Mouse (Mus musculus): ENCODE measurements around the gene Bsg. TPM values are rescaled to one million over a fixed set of nuclear protein-coding genes. Genes with fewer than 3 reads are reported as not detected.

Bsg gene
- polyA plus RNA-seq (2015; fragmentation: Nextera tagmentation; extraction: Ambion mirVana): 1,067 and 1,079 TPM in 2 replicates

GRCm38 (mm10) chr10:79704065-79704969 lies at the start of gene Bsg:
Gene Bsg, plus strand, starts transcription at chr10:79704491.
- Histone ChIP-seq H3K9ac (ENCODE audit: low read depth, low read length) (peak within 1 kb of the TSS; percentile 81), H3K36me3 (ENCODE audit: insufficient read depth, low read length) (peaks cover 6% of the 10 kb centered on the region), H3K4me3 (replicated peaks; ENCODE audit: low read depth, low read length) (peak within 1 kb of the TSS; percentile 68), H3K9me3 (replicated peaks; ENCODE audit: low read length) (no peaks in the 10 kb centered on the region), H3K27me3 (ENCODE audit: insufficient read depth, low read length) (no peaks in the 10 kb centered on the region), H3K4me2 (ENCODE audit: low read length) (peak within 1 kb of the TSS; percentile 79), H3K27ac (peak within 1 kb of the TSS; percentile 68), H3K4me1 (replicated peaks; ENCODE audit: insufficient read depth, low read length) (peaks cover 19% of the 10 kb centered on the region)
- under 1% methylated on average over 57 of the region's 65 CpGs for WGBS
- DNase-seq (ENCODE audit: low spot score) (peak; percentile 99), ATAC-seq (replicated peaks; ENCODE audit: low FRiP score, low read depth) (peak; percentile 95)
- TF ChIP-seq CTCF (IDR thresholded peaks at IDR 0.05; ENCODE audit: low read depth): peak; percentile 65; the same call in 1 of the 2 replicates

GRCm38 (mm10) chr10:79654946-79655395 lies 49.3 kb upstream of the Bsg start:
- Histone ChIP-seq H3K4me2 (ENCODE audit: low read length) (no peak overlapping the region), H3K4me3 (replicated peaks; ENCODE audit: low read depth, low read length) (no peak overlapping the region), H3K27me3 (ENCODE audit: insufficient read depth, low read length) (no peaks in the 10 kb centered on the region), H3K9ac (ENCODE audit: low read depth, low read length) (no peak overlapping the region), H3K27ac (no peak overlapping the region), H3K9me3 (replicated peaks; ENCODE audit: low read length) (no peaks in the 10 kb centered on the region), H3K4me1 (replicated peaks; ENCODE audit: insufficient read depth, low read length) (no peaks in the 10 kb centered on the region), H3K36me3 (ENCODE audit: insufficient read depth, low read length) (no peaks in the 10 kb centered on the region)
- no peak for TF ChIP-seq CTCF (IDR thresholded peaks at IDR 0.05; ENCODE audit: low read depth)
- no peak; the same call in 1 of the 2 replicates for ATAC-seq (replicated peaks; ENCODE audit: low FRiP score, low read depth)
- no peak for DNase-seq (ENCODE audit: low spot score)
- WGBS: 54% methylated on average over 1 of the region's 1 CpGs

GRCm38 (mm10) chr10:79658829-79659228 lies 45.5 kb upstream of the Bsg start:
- Histone ChIP-seq H3K36me3 (ENCODE audit: insufficient read depth, low read length) (no peaks in the 10 kb centered on the region), H3K9me3 (replicated peaks; ENCODE audit: low read length) (no peaks in the 10 kb centered on the region), H3K27ac (no peak overlapping the region), H3K9ac (ENCODE audit: low read depth, low read length) (no peak overlapping the region), H3K4me1 (replicated peaks; ENCODE audit: insufficient read depth, low read length) (no peaks in the 10 kb centered on the region), H3K27me3 (ENCODE audit: insufficient read depth, low read length) (no peaks in the 10 kb centered on the region), H3K4me2 (ENCODE audit: low read length) (no peak overlapping the region), H3K4me3 (replicated peaks; ENCODE audit: low read depth, low read length) (no peak overlapping the region)
- 22% methylated on average over 4 of the region's 4 CpGs for WGBS
- no peak for DNase-seq (ENCODE audit: low spot score)
- TF ChIP-seq CTCF (IDR thresholded peaks at IDR 0.05; ENCODE audit: low read depth): peak; percentile 65
- ATAC-seq (replicated peaks; ENCODE audit: low FRiP score, low read depth): peak; percentile 45; the same call in 1 of the 2 replicates

- ATAC-seq (replicated peaks; ENCODE audit: low FRiP score, low read depth) (no peak), DNase-seq (ENCODE audit: low spot score) (no peak)
- Histone ChIP-seq H3K4me2 (ENCODE audit: low read length) (no peak overlapping the region), H3K4me1 (replicated peaks; ENCODE audit: insufficient read depth, low read length) (no peaks in the 10 kb centered on the region; the same call in 1 of the 2 replicates), H3K4me3 (replicated peaks; ENCODE audit: low read depth, low read length) (no peak overlapping the region), H3K27me3 (ENCODE audit: insufficient read depth, low read length) (no peaks in the 10 kb centered on the region), H3K27ac (no peak overlapping the region), H3K9me3 (replicated peaks; ENCODE audit: low read length) (no peaks in the 10 kb centered on the region), H3K9ac (ENCODE audit: low read depth, low read length) (no peak overlapping the region), H3K36me3 (ENCODE audit: insufficient read depth, low read length) (no peaks in the 10 kb centered on the region)
- TF ChIP-seq CTCF (IDR thresholded peaks at IDR 0.05; ENCODE audit: low read depth): peak; percentile 54
- 89% methylated on average over 2 of the region's 2 CpGs for WGBS
Measured at GRCm38 (mm10) chr10:79660298-79660697, 44.0 kb upstream of the Bsg start.

- H3K27ac ChIP-seq: no peak overlapping the region
Measured at GRCm38 (mm10) chr10:79661861-79662260, 42.4 kb upstream of the Bsg start.

GRCm38 (mm10) chr10:79664131-79664665 lies 40.1 kb upstream of the Bsg start, which contains the start of gene Madcam1:
Gene Madcam1, plus strand, starts transcription at chr10:79664559.
- Histone ChIP-seq H3K27me3 (ENCODE audit: insufficient read depth, low read length) (no peaks in the 10 kb centered on the region), H3K4me2 (ENCODE audit: low read length) (no peak within 1 kb of the TSS)

More at GRCm38 (mm10) chr10:79661861-79662260, 42.4 kb upstream of the Bsg start:
- Histone ChIP-seq H3K9ac (ENCODE audit: low read depth, low read length) (no peak overlapping the region), H3K9me3 (replicated peaks; ENCODE audit: low read length) (no peaks in the 10 kb centered on the region), H3K4me2 (ENCODE audit: low read length) (no peak overlapping the region), H3K4me3 (replicated peaks; ENCODE audit: low read depth, low read length) (no peak overlapping the region), H3K27me3 (ENCODE audit: insufficient read depth, low read length) (no peaks in the 10 kb centered on the region), H3K36me3 (ENCODE audit: insufficient read depth, low read length) (no peaks in the 10 kb centered on the region), H3K4me1 (replicated peaks; ENCODE audit: insufficient read depth, low read length) (no peaks in the 10 kb centered on the region; the same call in 1 of the 2 replicates)
- ATAC-seq (replicated peaks; ENCODE audit: low FRiP score, low read depth): no peak
- TF ChIP-seq CTCF (IDR thresholded peaks at IDR 0.05; ENCODE audit: low read depth): no peak
- no peak for DNase-seq (ENCODE audit: low spot score)
- 44% methylated on average over 3 of the region's 3 CpGs for WGBS

More at GRCm38 (mm10) chr10:79664131-79664665, 40.1 kb upstream of the Bsg start, which contains the start of gene Madcam1:
- ATAC-seq (replicated peaks; ENCODE audit: low FRiP score, low read depth): no peak; the same call in 1 of the 2 replicates
- H3K27ac ChIP-seq: no peak within 1 kb of the TSS
- WGBS: 12% methylated on average over 13 of the region's 13 CpGs
- no peaks in the 10 kb centered on the region for H3K36me3 ChIP-seq (ENCODE audit: insufficient read depth, low read length)
- H3K9me3 ChIP-seq (replicated peaks; ENCODE audit: low read length): no peaks in the 10 kb centered on the region
- DNase-seq (ENCODE audit: low spot score): peak; percentile 85
- no peaks in the 10 kb centered on the region; the same call in 1 of the 2 replicates for H3K4me1 ChIP-seq (replicated peaks; ENCODE audit: insufficient read depth, low read length)
- H3K9ac ChIP-seq (ENCODE audit: low read depth, low read length): no peak within 1 kb of the TSS
- peak; percentile 93 for TF ChIP-seq CTCF (IDR thresholded peaks at IDR 0.05; ENCODE audit: low read depth)
- no peak within 1 kb of the TSS for H3K4me3 ChIP-seq (replicated peaks; ENCODE audit: low read depth, low read length)

Measured in kidney, postnatal 0 days (tissue).